Mouse (Mus musculus) kidney, adult 11 months (tissue): ENCODE results near the gene Acoxl.

ENCODE experiments used
- DNase-seq: peaks from one replicate; pipeline ENCODE4 v3.0.0; 2022

The Acoxl gene

GRCm38 (mm10) chr2:127904918-127905317 is 66.2 kb downstream of the Acoxl start:
- DNase-seq: no peak

GRCm38 (mm10) chr2:127906973-127907678 is 68.5 kb downstream of the Acoxl start:
- no peak for DNase-seq

GRCm38 (mm10) chr2:127907679-127908042 is 69.0 kb downstream of the Acoxl start:
- no peak for DNase-seq

- no peak for DNase-seq
Observed at GRCm38 (mm10) chr2:127908881-127909280, 70.2 kb downstream of the Acoxl start.

- no peak for DNase-seq
Observed at GRCm38 (mm10) chr2:127909790-127910189, 71.1 kb downstream of the Acoxl start.

- no peak for DNase-seq
Observed at GRCm38 (mm10) chr2:127911579-127911978, 72.9 kb downstream of the Acoxl start.

GRCm38 (mm10) chr2:127914047-127914446 is 75.4 kb downstream of the Acoxl start:
- no peak for DNase-seq

- no peak for DNase-seq
Observed at GRCm38 (mm10) chr2:127916804-127917410, 78.2 kb downstream of the Acoxl start.

GRCm38 (mm10) chr2:127919740-127920139 is 81.1 kb downstream of the Acoxl start:
- no peak for DNase-seq

GRCm38 (mm10) chr2:127922036-127922901 is 83.6 kb downstream of the Acoxl start:
- peak; percentile 36 for DNase-seq

GRCm38 (mm10) chr2:127923077-127923680 is 84.5 kb downstream of the Acoxl start:
- DNase-seq: no peak

- DNase-seq: no peak
Observed at GRCm38 (mm10) chr2:127926679-127927324, 88.1 kb downstream of the Acoxl start.

- no peak for DNase-seq
Observed at GRCm38 (mm10) chr2:127927452-127928273, 89.0 kb downstream of the Acoxl start.

- no peak for DNase-seq
Observed at GRCm38 (mm10) chr2:127928279-127928678, 89.6 kb downstream of the Acoxl start.

GRCm38 (mm10) chr2:127928871-127929270 is 90.2 kb downstream of the Acoxl start:
- no peak for DNase-seq

- no peak for DNase-seq
Observed at GRCm38 (mm10) chr2:127929939-127930715, 91.5 kb downstream of the Acoxl start.

- no peak for DNase-seq
Observed at GRCm38 (mm10) chr2:127931576-127931975, 92.9 kb downstream of the Acoxl start.

GRCm38 (mm10) chr2:127933531-127933931 is 94.9 kb downstream of the Acoxl start:
- DNase-seq: no peak

GRCm38 (mm10) chr2:127937079-127937478 is 98.4 kb downstream of the Acoxl start:
- no peak for DNase-seq

- no peak for DNase-seq
Observed at GRCm38 (mm10) chr2:127939206-127939605, 100.5 kb downstream of the Acoxl start.

- no peak for DNase-seq
Observed at GRCm38 (mm10) chr2:127960579-127960978, 121.9 kb downstream of the Acoxl start.
